Mouse (Mus musculus): ENCODE data around the gene Ugt1a7c.
"Not testable (repeated sequence)": the region's sequence is repeated elsewhere in the genome, so short reads cannot be mapped to it uniquely, and the experiment has no call there.

The Ugt1a7c gene

DNA sequence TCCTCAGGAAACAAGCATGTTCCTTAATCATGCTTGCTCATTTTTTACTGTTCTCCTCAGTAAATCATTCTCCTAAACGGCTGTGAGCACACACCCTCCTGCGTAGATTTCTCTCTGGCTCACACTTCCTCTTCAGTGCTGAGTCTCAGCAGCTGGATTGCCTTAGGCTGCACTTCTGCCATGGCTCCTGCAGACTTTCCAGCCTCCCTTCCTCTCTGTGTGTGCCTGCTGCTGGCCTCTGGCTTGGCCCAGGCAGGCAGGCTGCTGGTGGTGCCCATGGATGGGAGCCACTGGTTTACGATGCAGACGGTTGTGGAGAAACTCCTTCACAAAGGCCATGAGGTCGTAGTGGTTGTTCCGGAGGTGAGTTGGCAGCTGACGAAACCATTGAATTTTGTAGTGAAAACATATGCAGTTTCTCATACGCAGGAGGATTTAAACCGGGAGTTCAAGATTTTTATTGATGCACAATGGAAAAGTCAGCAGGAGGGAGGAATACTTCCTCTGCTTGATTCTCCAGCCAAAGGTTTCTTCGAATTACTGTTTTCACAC lies at the start of gene Ugt1a7c:
Ugt1a7c (plus strand) TSS at position 122 of the 552 bp plus-strand sequence.
- in situ Hi-C loops (cut with MboI; ENCODE audit: unreplicated experiment in 2 of 2) = no loop called here

DNA sequence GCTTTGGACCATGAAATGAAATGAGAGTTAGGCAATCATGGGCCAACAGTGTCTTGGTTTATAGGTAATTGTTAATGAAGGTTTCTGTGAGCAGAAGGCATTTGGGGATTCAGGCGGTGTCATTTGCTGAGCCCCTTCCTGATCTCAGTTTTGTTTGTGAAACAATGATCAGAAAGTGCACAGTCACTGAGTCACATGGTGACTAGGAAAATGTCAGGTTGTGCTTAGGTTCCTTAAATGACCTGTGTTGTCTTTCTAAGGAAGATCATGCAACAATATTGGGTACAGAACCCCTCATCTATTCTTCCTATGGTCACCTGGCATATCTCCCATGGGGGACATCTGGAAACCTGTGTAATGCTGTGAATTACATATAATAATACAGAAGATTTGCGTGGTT lies 47.5 kb upstream of the Ugt1a7c start:
- in situ Hi-C loops (cut with MboI; ENCODE audit: unreplicated experiment in 2 of 2) = not testable (repeated sequence)

DNA sequence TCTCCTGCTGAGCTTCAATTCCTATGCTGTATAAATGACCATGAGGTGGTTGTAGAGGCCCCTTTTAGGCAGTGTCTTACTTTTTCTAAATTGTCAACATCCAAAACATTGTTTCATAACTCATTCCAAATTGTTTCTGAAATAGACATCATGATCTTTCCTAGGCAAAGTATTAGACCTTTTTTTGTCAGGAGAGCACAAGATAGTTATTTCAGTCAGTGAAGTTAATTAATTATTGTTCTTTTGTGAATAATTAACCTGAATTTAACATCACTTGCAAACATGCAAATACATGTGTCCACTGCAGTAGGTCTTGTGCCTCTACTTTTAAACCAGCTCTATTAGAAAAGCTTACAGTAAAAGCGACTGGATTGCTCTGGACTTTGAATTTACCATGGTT lies 39.8 kb upstream of the Ugt1a7c start, which contains the start of gene Ugt1a10:
Ugt1a10 (plus strand) TSS at position 301 of the 400 bp plus-strand sequence.
- in situ Hi-C loops (cut with MboI; ENCODE audit: unreplicated experiment in 2 of 2) = no loop called here

GRCm38 (mm10) chr1:88066472-88067102 lies 28.3 kb upstream of the Ugt1a7c start:
- in situ Hi-C loops (cut with MboI; ENCODE audit: unreplicated experiment in 2 of 2) = not testable (repeated sequence)

- in situ Hi-C loops (cut with MboI; ENCODE audit: unreplicated experiment in 2 of 2) = no loop called here
Observed at GRCm38 (mm10) chr1:88070495-88070894, 24.4 kb upstream of the Ugt1a7c start, which contains the start of gene Ugt1a9. TSS of gene Ugt1a9 (plus strand) at chr1:88070800.

DNA sequence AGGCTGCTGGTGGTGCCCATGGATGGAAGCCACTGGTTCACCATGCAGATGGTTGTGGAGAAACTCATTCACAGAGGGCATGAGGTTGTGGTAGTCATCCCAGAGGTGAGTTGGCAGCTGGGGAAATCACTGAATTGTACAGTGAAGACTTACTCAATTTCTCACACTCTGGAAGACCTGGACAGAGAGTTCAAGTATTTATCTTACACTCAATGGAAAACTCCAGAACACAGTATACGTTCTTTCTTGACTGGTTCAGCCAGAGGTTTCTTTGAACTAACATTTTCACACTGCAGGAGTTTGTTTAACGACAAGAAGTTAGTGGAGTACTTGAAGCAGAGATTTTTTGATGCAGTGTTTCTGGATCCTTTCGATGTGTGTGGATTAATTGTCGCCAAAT lies 24.0 kb upstream of the Ugt1a7c start:
- in situ Hi-C loops (cut with MboI; ENCODE audit: unreplicated experiment in 2 of 2) = no loop called here

- in situ Hi-C loops (cut with MboI; ENCODE audit: unreplicated experiment in 2 of 2) = no loop called here
Observed at GRCm38 (mm10) chr1:88074471-88074870, 20.4 kb upstream of the Ugt1a7c start.

DNA sequence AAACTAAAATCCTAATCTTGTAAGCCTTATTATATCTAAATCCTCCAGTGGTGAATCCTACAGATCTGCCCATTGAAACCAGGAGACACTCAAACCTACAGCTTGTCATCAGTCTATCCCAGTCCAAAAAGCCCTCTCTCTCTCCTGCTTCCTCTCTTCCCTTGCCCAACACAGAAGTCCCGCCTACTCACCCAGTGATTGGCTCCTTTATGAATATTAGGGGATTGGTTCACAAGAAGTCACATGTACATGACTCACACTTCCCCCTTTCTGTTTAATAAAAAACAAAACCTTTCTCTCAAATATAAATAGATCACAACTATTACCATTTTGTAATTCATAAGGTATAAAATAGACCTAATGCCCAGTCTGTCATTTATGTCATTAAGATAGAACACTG lies 17.7 kb upstream of the Ugt1a7c start:
- in situ Hi-C loops (cut with MboI; ENCODE audit: unreplicated experiment in 2 of 2) = no loop called here

- in situ Hi-C loops (cut with MboI; ENCODE audit: unreplicated experiment in 2 of 2) = no loop called here
Observed at GRCm38 (mm10) chr1:88081670-88082069, 13.2 kb upstream of the Ugt1a7c start.

DNA sequence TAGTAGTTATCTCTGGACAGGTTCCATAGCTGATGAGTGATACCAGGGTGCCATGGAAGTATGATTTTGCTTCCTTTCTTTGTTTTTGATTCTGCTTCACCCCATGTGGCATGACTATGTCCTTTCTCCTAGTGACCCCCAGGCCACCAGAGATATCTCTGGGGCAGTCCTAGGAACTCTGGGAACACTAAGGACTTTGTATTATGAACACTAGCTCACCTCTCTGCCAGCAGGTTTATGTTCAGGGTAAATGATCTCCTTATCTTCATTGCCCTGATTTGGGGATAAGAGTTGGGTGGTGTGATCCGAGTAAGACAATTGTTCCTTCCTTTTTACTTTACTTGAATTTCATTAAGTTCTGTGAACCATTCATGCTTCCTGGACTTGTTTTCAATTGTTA lies 8.7 kb upstream of the Ugt1a7c start:
- in situ Hi-C loops (cut with MboI; ENCODE audit: unreplicated experiment in 2 of 2) = no loop called here

DNA sequence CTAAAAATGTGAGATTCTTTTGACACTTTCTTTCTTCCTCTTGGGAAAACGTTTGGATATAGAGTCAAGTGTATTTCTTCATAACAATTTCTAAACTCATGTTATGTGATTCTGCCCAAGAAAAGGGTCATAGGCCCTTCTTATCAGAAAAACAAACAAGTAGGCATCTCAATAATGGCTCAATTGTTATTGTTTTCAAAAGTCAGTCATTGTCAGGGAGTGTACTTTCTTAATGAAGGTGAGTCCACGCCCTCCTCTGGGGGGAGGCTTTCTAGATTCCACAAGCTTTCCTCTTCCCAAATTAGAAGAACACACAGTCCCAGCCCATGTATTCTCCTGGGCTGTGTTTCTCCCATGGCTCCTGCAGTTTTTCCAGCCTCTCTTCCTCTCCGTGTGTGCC lies 7.3 kb upstream of the Ugt1a7c start, which contains the start of gene Ugt1a8:
Ugt1a8 (plus strand) TSS at position 301 of the 400 bp plus-strand sequence.
- in situ Hi-C loops (cut with MboI; ENCODE audit: unreplicated experiment in 2 of 2) = no loop called here

DNA sequence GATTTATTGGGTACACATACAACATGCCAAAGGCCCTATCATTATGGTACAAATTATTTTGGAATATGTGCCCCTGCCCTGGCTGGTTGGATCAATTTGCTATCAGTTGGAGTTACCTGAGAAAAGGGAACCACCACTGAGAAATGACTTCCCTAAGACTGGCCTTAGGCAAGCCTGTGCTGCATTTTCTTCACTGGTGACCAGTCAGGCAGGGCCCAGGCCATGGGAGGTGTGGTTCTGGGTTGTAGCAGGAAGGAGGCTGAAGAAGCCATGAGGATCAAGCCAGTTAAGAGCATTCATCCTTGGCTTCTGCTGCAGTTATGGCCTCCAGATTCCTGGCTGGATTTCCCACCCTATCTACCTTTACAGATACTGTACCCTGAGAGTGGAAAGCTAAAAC lies 2.5 kb upstream of the Ugt1a7c start:
- in situ Hi-C loops (cut with MboI; ENCODE audit: unreplicated experiment in 2 of 2) = no loop called here

DNA sequence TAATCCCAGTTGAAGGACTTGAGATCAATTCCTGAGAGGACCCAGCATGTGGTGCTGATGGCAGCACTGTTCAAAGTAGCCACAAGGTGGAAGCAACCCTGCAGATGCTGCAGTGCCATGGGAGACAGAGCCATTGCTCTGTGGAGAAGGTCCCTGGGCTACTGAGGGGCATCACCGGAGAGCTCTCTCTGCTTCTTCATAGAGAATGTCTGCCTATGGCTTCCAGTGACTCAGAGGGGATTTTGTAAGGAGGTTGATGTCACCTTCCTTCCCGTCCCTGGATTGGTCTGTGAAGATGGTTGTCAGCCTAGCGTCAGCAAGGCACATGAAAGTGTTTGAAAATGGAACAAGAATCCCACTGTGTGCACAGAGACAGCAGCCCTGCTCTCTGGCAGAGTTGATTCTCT lies 589 bp upstream of the Ugt1a7c start:
- in situ Hi-C loops (cut with MboI; ENCODE audit: unreplicated experiment in 2 of 2) = not testable (repeated sequence)

- in situ Hi-C loops (cut with MboI; ENCODE audit: unreplicated experiment in 2 of 2) = not testable (repeated sequence)
Observed at GRCm38 (mm10) chr1:88098546-88098945, 3.7 kb downstream of the Ugt1a7c start.

- in situ Hi-C loops (cut with MboI; ENCODE audit: unreplicated experiment in 2 of 2) = loop anchor here in 1 of 2 experiments (25.0 kb wide), 2 partner anchors 337 to 637 kb away; partner anchors contain the start of genes Atg16l1 and Snorc
Observed at GRCm38 (mm10) chr1:88099691-88100090, 4.8 kb downstream of the Ugt1a7c start.

GRCm38 (mm10) chr1:88103019-88103418 lies 8.2 kb downstream of the Ugt1a7c start, which contains the start of gene Ugt1a6b:
TSS of gene Ugt1a6b (plus strand) at chr1:88103252.
- in situ Hi-C loops (cut with MboI; ENCODE audit: unreplicated experiment in 2 of 2) = loop anchor here in 1 of 2 experiments (25.0 kb wide), 2 partner anchors 341 to 641 kb away; partner anchors contain the start of genes Atg16l1 and Snorc

DNA sequence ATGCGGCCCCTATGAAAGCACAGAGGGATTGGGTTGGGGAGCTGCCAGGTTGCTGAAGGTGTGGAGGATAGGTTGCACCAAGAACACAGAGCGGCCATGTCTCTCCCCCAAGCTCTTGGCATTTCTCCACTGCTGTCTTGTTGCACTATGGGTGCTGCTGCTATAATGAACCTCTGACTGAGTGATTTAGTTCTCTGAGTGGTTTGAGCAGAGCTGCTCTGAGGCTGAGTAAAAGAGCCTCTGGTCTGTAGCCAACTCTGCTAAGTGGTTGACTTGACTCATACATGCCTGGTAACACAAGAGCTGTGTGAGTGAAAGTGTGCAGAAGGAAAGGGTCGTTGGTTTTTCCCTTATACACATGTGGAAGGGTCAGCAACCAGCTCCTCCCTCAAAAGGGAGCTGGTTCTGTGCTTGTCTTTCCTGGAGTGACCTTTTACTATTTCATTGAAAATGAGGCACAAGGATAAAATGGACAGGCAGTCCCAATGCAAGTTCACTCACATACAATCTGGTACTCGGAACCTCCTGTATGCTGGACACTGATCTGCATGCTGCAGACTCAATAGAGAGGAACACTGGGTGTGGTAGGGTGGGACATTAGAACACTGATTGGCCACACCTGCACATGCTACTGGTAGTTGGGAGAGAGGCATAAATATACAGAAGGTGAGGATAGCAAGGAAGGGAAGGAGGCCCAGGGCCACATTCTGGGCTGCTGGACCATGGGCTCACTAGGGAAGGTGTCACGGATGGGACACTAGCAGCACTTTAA lies 9.0 kb downstream of the Ugt1a7c start:
- in situ Hi-C loops (cut with MboI; ENCODE audit: unreplicated experiment in 2 of 2) = loop anchor here in 1 of 2 experiments (25.0 kb wide), 2 partner anchors 342 to 642 kb away; partner anchors contain the start of genes Atg16l1 and Snorc

GRCm38 (mm10) chr1:88104667-88105430 lies 10.0 kb downstream of the Ugt1a7c start:
- in situ Hi-C loops (cut with MboI; ENCODE audit: unreplicated experiment in 2 of 2) = loop anchor here in 1 of 2 experiments (25.0 kb wide), 2 partner anchors 343 to 643 kb away; partner anchors contain the start of genes Atg16l1 and Snorc

GRCm38 (mm10) chr1:88105656-88106055 lies 10.8 kb downstream of the Ugt1a7c start:
- in situ Hi-C loops (cut with MboI; ENCODE audit: unreplicated experiment in 2 of 2) = loop anchor here in 1 of 2 experiments (25.0 kb wide), 2 partner anchors 343 to 643 kb away; partner anchors contain the start of genes Atg16l1 and Snorc

DNA sequence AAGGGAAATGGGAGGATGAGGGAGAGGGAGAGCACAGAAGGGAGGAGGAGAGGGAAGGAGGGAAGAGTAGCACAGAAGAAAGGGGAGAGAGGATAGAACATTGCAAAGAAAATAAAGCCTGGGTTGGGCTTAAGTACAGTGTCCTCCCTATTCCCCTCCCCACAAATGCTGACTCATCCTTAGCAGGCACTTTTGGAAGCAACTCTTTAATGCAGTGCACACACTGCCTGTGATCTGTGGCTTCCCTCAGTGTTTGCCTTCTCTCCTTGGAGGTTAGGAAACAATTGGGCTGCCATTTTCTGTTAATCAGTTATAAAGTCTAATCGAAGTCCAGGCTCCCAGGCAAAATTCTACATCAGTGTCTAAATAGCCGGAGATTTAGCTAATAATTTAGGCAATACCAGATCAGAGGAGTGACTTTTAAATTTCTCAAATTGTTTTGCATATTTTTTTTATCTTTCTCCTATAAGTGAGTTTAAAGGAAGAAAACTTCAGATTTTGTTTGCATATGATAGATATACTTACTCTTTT lies 14.2 kb downstream of the Ugt1a7c start:
- in situ Hi-C loops (cut with MboI; ENCODE audit: unreplicated experiment in 2 of 2) = loop anchor here in 1 of 2 experiments (25.0 kb wide), 2 partner anchors 347 to 647 kb away; partner anchors contain the start of genes Atg16l1 and Snorc

All from v-Abl transformed pro-B cells (cell line).